Mouse (Mus musculus) forebrain, embryonic 15.5 days (tissue): Measurements from ENCODE around the gene Shbg. TPM values are rescaled to one million over a fixed set of nuclear protein-coding genes. Genes with fewer than 3 reads are reported as not detected.

Experiments
- ATAC-seq: fragments of 200-750 bp; cut with Nextera tagmentation; replicated peaks from 2 replicates; pipeline ENCODE4 v1.8.0; 2017; ENCODE audit warnings: mild to moderate bottlenecking, moderate TSS enrichment, moderate library complexity
- H3K27ac ChIP-seq: fragments of 300-500 bp; sonication (generic); replicated peaks from 2 replicates; pipeline ENCODE4 v1.5.1; 2015; ENCODE audit warnings: mild to moderate bottlenecking, inconsistent platforms
- H3K27me3 ChIP-seq: fragments of 300-500 bp; sonication (generic); 2 replicates; pipeline ENCODE4 v1.6.1; 2015; ENCODE audit warnings: inconsistent platforms
- H3K36me3 ChIP-seq: fragments of 300-500 bp; sonication (generic); 2 replicates; pipeline ENCODE4 v1.6.1; 2015; ENCODE audit warnings: mild to moderate bottlenecking, inconsistent platforms
- H3K4me1 ChIP-seq: fragments of 300-500 bp; sonication (generic); 2 replicates; pipeline ENCODE4 v1.6.1; 2015; ENCODE audit warnings: inconsistent platforms
- H3K4me2 ChIP-seq: fragments of 300-500 bp; sonication (generic); replicated peaks from 2 replicates; pipeline ENCODE4 v1.6.1; 2015; ENCODE audit warnings: mild to moderate bottlenecking, inconsistent platforms
- H3K4me3 ChIP-seq: fragments of 300-500 bp; sonication (generic); 2 replicates; pipeline ENCODE4 v1.5.1; 2015; ENCODE audit warnings: mild to moderate bottlenecking, inconsistent platforms
- H3K9ac ChIP-seq: fragments of 300-500 bp; sonication (generic); replicated peaks from 2 replicates; pipeline ENCODE4 v1.6.1; 2015; ENCODE audit warnings: mild to moderate bottlenecking, inconsistent platforms
- H3K9me3 ChIP-seq: fragments of 300-500 bp; sonication (generic); 2 replicates; pipeline ENCODE4 v1.6.1; 2016; ENCODE audit warnings: inconsistent platforms
- WGBS: fragments of 180-500 bp; shearing (Covaris S2); methylation state at CpG from one replicate; pipeline ENCODE4 v1.1.7; 2015; ENCODE audit warnings: mixed read lengths; 5-methylcytosine and 5-hydroxymethylcytosine counted together
- polyA plus RNA-seq: library from polyadenylated mRNA; unstranded; fragments of >200 nt; fragmentation: Nextera tagmentation; extraction: Ambion mirVana; gene quantifications from 2 replicates; pipeline ENCODE4 v1.2.1, GENCODE M21; 2015

The Shbg gene
- polyA plus RNA-seq, 1 experiment from 2014 or later: not detected

DNA sequence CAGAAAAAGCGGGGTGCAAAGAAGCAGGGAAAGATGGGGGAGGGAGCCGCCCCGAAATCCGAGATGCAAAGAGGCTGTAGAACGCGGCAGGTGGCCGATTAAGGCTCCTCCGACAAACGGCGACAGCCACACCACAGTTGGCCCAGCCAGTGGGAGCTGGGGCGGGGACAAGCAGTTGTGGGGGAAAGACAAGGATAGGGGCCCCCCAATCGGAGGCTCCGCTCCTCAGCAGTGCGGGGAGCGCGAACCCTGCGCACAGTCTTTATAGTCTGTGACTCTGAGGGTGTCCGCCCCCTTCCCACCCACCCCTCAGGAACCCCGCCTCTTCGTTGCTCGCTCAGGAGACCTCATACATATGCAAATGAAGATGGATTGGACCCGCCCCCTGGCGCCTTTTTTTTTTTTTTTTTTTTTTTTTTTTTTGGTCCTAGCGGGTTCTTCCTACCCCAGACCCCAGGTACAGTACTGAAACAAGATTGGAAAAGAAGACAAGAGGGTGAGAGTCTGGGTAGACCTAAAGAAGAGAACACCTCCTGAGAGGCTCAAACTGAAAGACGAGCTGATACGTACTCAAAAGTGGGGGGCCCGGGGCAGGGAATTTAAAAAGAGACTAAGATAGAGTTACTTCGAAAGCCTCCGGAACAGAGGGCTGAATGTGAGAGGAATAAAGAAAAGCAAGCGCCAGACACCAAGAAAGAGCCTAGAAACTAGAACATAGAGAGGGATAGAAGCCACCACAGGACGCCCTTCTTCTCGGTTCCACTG, 11.8 kb downstream of the Shbg start, which contains the start of gene Atp1b2:
Atp1b2 (minus strand) TSS at position 217 of the 765 bp plus-strand sequence.
- no peaks in the 10 kb centered on the region for H3K27me3 ChIP-seq
- peak within 1 kb of the TSS; percentile 90 for H3K4me2 ChIP-seq
- peak within 1 kb of the TSS; percentile 68 for H3K27ac ChIP-seq
- peaks cover 17% of the 10 kb centered on the region for H3K4me1 ChIP-seq
- H3K9me3 ChIP-seq: no peaks in the 10 kb centered on the region
- peak within 1 kb of the TSS; percentile 62 for H3K9ac ChIP-seq
- H3K36me3 ChIP-seq: no peaks in the 10 kb centered on the region; the same call in 1 of the 2 replicates
- ATAC-seq: peak; percentile 96
- peak within 1 kb of the TSS; percentile 60 for H3K4me3 ChIP-seq
- WGBS: 2% methylated on average over 32 of the region's 32 CpGs

DNA sequence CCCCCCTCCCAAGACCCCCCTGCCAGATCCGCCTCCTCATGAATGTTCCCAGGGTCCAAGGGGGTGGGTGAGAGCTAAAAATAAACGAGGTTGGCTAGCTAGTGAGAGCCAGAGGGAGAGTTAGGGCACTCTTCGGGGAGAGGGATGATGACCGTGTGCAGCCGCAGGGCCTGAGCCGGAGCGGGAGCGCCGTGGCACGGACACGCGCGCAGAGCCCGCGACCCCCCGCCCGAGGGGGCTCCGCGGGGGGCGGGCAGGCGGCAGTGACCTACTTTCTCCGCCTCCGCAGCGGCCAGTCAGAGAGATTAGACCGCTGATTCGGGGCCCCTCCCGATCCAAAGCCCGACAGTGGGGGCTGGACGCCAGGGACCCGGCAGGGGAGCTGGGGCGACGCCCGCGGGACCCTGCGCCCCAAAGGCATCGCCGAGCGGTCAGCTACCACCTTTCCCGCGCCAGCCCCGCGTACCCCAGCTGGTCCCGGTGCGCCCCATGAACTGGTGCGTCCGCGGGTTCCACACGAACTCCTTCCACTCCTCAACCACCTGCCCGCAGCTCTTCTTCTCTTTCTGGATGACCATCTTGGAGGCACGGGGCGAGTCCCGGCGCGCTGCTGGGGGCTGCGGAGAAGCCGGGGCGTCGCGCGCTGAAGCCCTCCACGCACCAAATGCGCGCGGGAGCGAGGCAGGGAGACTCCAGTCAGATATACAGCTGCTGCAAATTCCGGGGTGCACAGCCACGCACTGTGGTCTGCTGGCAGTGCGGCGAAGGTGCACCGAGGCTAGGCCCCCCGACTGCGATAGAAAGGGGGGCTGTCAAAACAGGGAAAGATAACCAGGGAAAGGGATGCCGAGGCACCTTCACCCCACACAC, 12.7 kb downstream of the Shbg start:
- ATAC-seq: peak; percentile 72
- Histone ChIP-seq H3K4me2 (peak overlapping the region; percentile 90), H3K4me1 (peaks cover 25% of the 10 kb centered on the region), H3K36me3 (no peaks in the 10 kb centered on the region; the same call in 1 of the 2 replicates), H3K27me3 (no peaks in the 10 kb centered on the region), H3K27ac (peak overlapping the region; percentile 68), H3K9ac (peak overlapping the region; percentile 62), H3K4me3 (peak overlapping the region; percentile 60), H3K9me3 (no peaks in the 10 kb centered on the region)
- WGBS: under 1% methylated on average over 62 of the region's 73 CpGs

DNA sequence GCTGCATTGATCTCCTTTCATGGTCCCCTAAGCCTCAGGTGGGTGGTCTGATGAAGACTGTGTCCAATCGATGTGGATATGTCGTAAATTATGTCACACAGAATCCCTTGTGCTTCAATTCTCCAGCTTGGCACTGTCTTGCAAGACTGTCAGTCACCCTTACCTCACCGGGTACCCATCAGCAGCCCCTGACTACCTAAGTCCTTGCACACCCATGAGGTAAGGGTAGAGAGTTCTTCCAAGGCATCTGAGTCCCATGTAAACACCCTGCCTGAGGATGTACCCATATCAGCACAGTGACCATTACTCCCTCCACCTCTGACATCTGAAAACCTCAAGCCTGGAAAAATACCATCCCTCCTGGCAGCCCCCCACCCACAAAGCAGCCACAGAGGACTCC, 13.4 kb downstream of the Shbg start:
- Histone ChIP-seq H3K27ac (peak overlapping the region; percentile 68; the same call in 1 of the 2 replicates), H3K4me1 (peaks cover 31% of the 10 kb centered on the region), H3K4me3 (peak overlapping the region; percentile 60), H3K36me3 (no peaks in the 10 kb centered on the region; the same call in 1 of the 2 replicates), H3K4me2 (peak overlapping the region; percentile 90), H3K27me3 (no peaks in the 10 kb centered on the region), H3K9me3 (no peaks in the 10 kb centered on the region), H3K9ac (peak overlapping the region; percentile 62)
- 50% methylated on average over 3 of the region's 3 CpGs for WGBS
- ATAC-seq: peak; percentile 4; the same call in 1 of the 2 replicates

DNA sequence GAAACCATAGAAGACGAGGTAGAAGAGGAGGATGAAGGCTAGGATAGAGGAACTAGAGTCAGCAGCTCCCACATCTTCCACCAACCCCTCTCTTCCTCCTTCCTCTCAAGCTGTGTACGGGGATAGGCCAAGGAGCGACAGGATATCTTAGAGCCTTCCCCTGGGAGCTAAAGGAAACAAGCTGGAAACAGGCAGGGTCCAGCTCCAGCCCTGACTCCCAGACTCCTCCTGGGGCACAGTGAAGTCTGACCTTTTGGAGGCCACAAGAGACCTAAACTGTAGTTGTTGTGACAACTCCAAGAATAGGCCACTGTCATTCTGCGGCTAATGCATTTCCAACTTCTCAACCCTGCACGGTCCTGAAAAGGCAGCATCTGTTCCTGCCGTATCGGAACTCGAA, 14.2 kb downstream of the Shbg start:
- Histone ChIP-seq H3K4me1 (peaks cover 31% of the 10 kb centered on the region), H3K27ac (no peak overlapping the region), H3K4me3 (peak overlapping the region; percentile 60; the same call in 1 of the 2 replicates), H3K36me3 (no peaks in the 10 kb centered on the region; the same call in 1 of the 2 replicates), H3K4me2 (peak overlapping the region; percentile 90), H3K9me3 (no peaks in the 10 kb centered on the region), H3K27me3 (no peaks in the 10 kb centered on the region), H3K9ac (no peak overlapping the region)
- no peak for ATAC-seq
- 81% methylated on average over 8 of the region's 8 CpGs for WGBS

DNA sequence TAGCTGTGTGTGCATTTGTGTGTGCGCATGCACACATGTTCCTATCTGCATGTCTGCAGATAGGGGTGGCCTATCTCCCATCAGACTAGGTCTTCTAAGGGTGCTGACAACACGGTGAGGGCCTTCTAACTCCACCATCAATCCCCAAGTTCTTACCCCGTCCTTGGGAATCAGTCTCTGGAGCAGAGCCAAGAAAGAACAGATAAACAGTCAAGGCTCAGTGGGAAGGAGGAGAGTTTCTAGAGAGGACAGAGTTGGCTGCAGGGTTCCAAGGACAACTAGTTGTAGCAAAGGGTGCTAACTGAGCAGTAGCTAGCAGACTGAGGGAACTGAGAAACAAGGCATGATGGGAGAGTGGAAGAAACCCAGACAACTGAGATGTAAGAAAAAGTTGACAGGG, 15.9 kb downstream of the Shbg start:
- H3K4me3 ChIP-seq: no peak overlapping the region
- no peak overlapping the region for H3K9ac ChIP-seq
- H3K27me3 ChIP-seq: no peaks in the 10 kb centered on the region
- 73% methylated on average over 3 of the region's 3 CpGs for WGBS
- ATAC-seq: no peak
- no peaks in the 10 kb centered on the region; the same call in 1 of the 2 replicates for H3K36me3 ChIP-seq
- H3K4me1 ChIP-seq: peaks cover 31% of the 10 kb centered on the region
- no peaks in the 10 kb centered on the region for H3K9me3 ChIP-seq
- H3K4me2 ChIP-seq: no peak overlapping the region
- H3K27ac ChIP-seq: no peak overlapping the region

DNA sequence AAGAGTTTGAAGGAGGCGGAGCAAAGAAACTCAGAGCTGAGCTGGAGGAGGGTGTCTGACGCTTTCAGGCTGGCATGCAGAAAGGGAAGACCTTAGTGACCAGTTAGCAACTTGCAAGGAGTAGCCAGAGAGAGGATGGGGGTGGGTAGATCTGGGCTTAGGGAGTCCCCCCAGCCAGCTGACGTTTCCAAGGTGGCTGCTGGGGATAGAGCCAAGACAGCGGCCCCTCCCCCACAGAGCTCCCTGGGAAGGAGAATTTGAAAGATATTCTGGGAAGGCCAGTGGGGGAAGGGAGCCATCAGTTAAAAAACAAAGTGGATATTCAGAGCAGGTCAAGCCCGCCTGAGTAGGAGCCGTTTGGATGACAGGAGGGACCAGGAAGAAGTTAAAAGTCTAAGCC, 17.6 kb downstream of the Shbg start:
- Histone ChIP-seq H3K4me2 (no peak overlapping the region), H3K4me1 (peaks cover 26% of the 10 kb centered on the region), H3K27ac (peak overlapping the region; percentile 11), H3K27me3 (no peaks in the 10 kb centered on the region), H3K36me3 (no peaks in the 10 kb centered on the region; the same call in 1 of the 2 replicates), H3K9me3 (no peaks in the 10 kb centered on the region), H3K9ac (no peak overlapping the region), H3K4me3 (no peak overlapping the region)
- WGBS: 11% methylated on average over 6 of the region's 6 CpGs
- ATAC-seq: no peak

DNA sequence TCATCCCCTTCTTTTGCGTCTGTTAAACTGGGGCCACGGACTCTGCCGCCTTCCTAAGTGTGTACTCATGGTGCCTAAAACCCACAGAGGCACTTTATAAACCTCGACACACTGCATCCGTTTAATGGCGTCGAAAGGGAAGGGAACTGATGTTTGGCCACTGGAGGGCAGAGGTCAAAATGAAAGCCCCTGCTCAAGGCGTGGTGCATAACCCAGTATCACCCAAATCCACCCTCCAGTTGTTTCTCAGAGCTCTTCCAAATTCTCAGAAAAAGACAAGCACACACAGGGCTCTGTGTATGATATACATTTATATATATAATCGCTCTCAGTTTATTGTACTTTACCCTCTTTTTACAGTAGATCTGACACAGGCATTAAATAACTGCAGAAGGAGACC, 18.3 kb downstream of the Shbg start:
- no peaks in the 10 kb centered on the region for H3K27me3 ChIP-seq
- no peak overlapping the region for H3K4me2 ChIP-seq
- WGBS: 14% methylated on average over 9 of the region's 9 CpGs
- no peak overlapping the region for H3K4me3 ChIP-seq
- H3K27ac ChIP-seq: 0 out of 2 replicates have a peak overlapping the region, but pooled peaks have one; percentile 11
- H3K9ac ChIP-seq: no peak overlapping the region
- H3K9me3 ChIP-seq: no peaks in the 10 kb centered on the region
- no peak for ATAC-seq
- peaks cover 22% of the 10 kb centered on the region for H3K4me1 ChIP-seq
- no peaks in the 10 kb centered on the region; the same call in 1 of the 2 replicates for H3K36me3 ChIP-seq

DNA sequence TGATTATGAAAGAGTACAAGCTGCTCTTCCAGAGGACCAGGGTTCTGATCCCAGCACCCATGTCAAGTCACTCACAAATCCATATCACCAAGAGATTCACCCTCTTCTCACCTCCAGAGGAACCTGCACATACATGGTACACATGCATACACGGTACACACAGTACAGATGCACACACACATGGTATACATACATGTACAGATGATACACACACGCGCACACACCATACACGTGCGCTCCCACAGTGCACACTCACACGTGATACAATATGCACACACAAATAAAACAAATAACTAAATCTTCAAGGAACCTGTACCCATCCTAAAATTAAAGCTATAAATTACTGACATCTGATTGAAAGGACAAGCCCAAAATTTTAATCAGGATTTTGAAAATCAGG, 22.9 kb downstream of the Shbg start:
- Histone ChIP-seq H3K27ac (no peak overlapping the region), H3K4me2 (no peak overlapping the region), H3K9me3 (no peaks in the 10 kb centered on the region), H3K36me3 (peaks cover 17% of the 10 kb centered on the region), H3K27me3 (no peaks in the 10 kb centered on the region), H3K9ac (no peak overlapping the region), H3K4me1 (peaks cover 9% of the 10 kb centered on the region), H3K4me3 (no peak overlapping the region)
- WGBS: 96% methylated on average over 6 of the region's 6 CpGs
- ATAC-seq: no peak

DNA sequence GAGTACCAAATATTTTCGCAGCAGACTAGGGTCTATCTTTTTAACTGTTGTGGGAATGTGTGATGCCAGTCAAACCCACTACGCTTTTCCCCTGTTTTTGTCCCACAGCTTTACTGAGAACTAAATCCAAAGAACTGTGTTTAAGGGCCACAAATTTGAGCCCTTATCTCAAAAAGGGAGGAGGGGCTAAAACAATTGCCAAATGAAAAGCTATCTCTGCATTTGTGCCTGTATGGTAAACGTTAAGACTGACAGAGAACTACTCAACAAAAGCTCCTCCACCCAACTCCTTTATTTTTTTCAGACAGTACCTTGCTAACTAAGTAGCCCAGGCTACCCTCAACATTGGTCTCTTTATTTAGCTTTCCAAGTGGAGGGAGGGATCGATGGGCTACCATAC, 24.9 kb downstream of the Shbg start:
- no peak overlapping the region for H3K4me2 ChIP-seq
- WGBS: 82% methylated on average over 4 of the region's 4 CpGs
- H3K9ac ChIP-seq: no peak overlapping the region
- H3K9me3 ChIP-seq: no peaks in the 10 kb centered on the region
- H3K27me3 ChIP-seq: no peaks in the 10 kb centered on the region
- H3K4me3 ChIP-seq: no peak overlapping the region
- H3K4me1 ChIP-seq: peaks cover 5% of the 10 kb centered on the region
- no peak for ATAC-seq
- H3K36me3 ChIP-seq: peaks cover 38% of the 10 kb centered on the region
- peak overlapping the region; percentile 73 for H3K27ac ChIP-seq

DNA sequence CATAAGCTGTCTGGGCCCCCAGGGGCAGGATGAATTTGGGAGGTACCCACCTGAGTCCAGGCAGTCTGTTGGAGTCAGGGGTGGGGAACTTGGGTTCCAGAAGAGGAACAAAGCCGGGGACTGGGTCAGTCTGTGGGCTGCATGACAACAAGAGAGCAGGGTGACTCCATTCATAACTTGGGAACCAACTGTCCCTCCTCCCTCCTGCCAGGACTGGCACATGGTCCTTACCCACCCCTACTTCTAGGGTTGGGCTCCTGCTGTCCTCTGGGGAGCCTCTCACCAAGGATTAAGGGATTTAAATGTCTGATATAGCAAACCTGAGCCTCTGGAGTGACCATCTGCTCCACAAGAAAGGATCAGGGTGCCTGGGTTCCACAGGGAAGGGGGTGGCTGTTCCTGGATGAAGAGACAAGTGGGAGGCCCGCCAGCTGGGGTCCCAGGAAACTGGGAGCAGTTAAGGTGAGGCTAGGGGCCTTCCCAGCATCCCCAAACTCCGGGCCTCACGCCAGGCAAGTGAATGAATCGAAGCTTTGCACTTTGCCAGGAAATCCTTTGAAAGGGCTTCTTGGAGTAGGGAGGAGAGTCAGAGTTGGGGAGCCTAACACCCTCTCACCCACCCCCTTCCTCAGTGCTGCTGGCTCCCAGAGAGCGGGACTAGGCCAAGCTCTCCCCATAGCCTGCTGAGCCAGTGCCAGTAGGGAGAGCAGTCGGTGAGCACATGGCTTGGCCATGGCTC, 25.6 kb downstream of the Shbg start:
- H3K27ac ChIP-seq: peak overlapping the region; percentile 73
- peak; percentile 82 for ATAC-seq
- H3K36me3 ChIP-seq: peaks cover 45% of the 10 kb centered on the region
- no peak overlapping the region for H3K4me2 ChIP-seq
- H3K9ac ChIP-seq: no peak overlapping the region
- H3K27me3 ChIP-seq: no peaks in the 10 kb centered on the region
- no peaks in the 10 kb centered on the region for H3K9me3 ChIP-seq
- WGBS: 50% methylated on average over 7 of the region's 7 CpGs
- no peak overlapping the region for H3K4me3 ChIP-seq
- H3K4me1 ChIP-seq: peaks cover 5% of the 10 kb centered on the region

DNA sequence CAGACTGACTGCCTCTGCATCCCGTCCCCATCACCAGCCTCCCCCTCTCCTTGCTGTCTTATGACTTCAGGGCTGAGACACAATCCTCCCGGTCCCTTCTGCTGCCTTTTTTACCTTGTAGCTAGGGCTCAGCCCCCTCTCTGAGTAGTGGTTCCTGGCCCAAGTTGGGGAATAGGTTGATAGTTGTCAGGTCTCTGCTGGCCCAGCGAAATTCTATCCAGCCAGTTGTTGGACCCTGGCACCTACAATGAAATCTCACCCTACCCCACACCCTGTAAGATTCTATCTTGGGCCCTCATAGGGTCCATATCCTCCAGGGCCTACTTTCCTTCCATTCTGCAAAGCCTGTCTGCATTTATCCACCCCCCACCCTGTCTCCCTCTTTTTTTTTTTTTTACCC, 26.3 kb downstream of the Shbg start:
- no peak overlapping the region for H3K4me3 ChIP-seq
- H3K36me3 ChIP-seq: peaks cover 45% of the 10 kb centered on the region
- no peaks in the 10 kb centered on the region for H3K9me3 ChIP-seq
- H3K27ac ChIP-seq: peak overlapping the region; percentile 73
- H3K27me3 ChIP-seq: no peaks in the 10 kb centered on the region
- ATAC-seq: no peak
- 80% methylated on average over 3 of the region's 3 CpGs for WGBS
- no peak overlapping the region for H3K4me2 ChIP-seq
- no peak overlapping the region for H3K9ac ChIP-seq
- H3K4me1 ChIP-seq: peaks cover 5% of the 10 kb centered on the region
